Mouse (Mus musculus) stomach, postnatal 0 days (tissue): ENCODE measurements at regions not wholly inside any gene's neighbourhood (a gene's known extent, or its start where the extent isn't known, plus 50 kb on each side); places are given as distances from the start of the nearest gene placed in this dataset.
"Not testable (repeated sequence)": the region's sequence is repeated elsewhere in the genome, so short reads cannot be mapped to it uniquely, and the experiment has no call there.

ENCODE experiments used
- ATAC-seq: fragments of 200-750 bp; cut with Nextera tagmentation; 2 replicates; pipeline ENCODE4 v1.8.0; 2017; ENCODE audit not compliant: low FRiP score, low TSS enrichment
- DNase-seq: peaks from one replicate; pipeline ENCODE4 v3.0.0-alpha.2; 2016; ENCODE audit warnings: low spot score
- H3K27ac ChIP-seq: fragments of 300-500 bp; sonication (generic); replicated peaks from 2 replicates; pipeline ENCODE4 v1.5.1; 2014; ENCODE audit warnings: mild to moderate bottlenecking, control low read depth
- H3K27me3 ChIP-seq: fragments of 300-500 bp; sonication (generic); 2 replicates; pipeline ENCODE4 v1.6.1; 2014; ENCODE audit warnings: low read length; ENCODE audit not compliant: control insufficient read depth, insufficient read depth
- H3K36me3 ChIP-seq: fragments of 300-500 bp; sonication (generic); 2 replicates; pipeline ENCODE4 v1.6.1; 2014; ENCODE audit warnings: low read length, mixed read lengths; ENCODE audit not compliant: control insufficient read depth, insufficient read depth
- H3K4me1 ChIP-seq: fragments of 300-500 bp; sonication (generic); replicated peaks from 2 replicates; pipeline ENCODE4 v1.6.1; 2014; ENCODE audit warnings: antibody characterized with exemption; ENCODE audit not compliant: control insufficient read depth, insufficient read depth
- H3K4me2 ChIP-seq: fragments of 300-500 bp; sonication (generic); replicated peaks from 2 replicates; pipeline ENCODE4 v1.6.1; 2014; ENCODE audit warnings: low read depth, mild to moderate bottlenecking, control low read depth, moderate library complexity
- H3K4me3 ChIP-seq: fragments of 300-500 bp; sonication (generic); 2 replicates; pipeline ENCODE4 v1.5.1; 2014; ENCODE audit warnings: low read depth, low read length, control low read depth
- H3K9ac ChIP-seq: fragments of 300-500 bp; sonication (generic); 2 replicates; pipeline ENCODE4 v1.6.1; 2014; ENCODE audit warnings: mild to moderate bottlenecking, low read length, control low read depth, mixed read lengths
- H3K9me3 ChIP-seq: fragments of 300-500 bp; sonication (generic); 2 replicates; pipeline ENCODE4 v1.6.1; 2016; ENCODE audit warnings: low read length; ENCODE audit not compliant: control insufficient read depth
- CTCF ChIP-seq: IDR thresholded peaks from 2 replicates; pipeline ENCODE4 v1.5.1; 2016; ENCODE audit warnings: antibody characterized with exemption, low read depth, mild to moderate bottlenecking, moderate library complexity
- EP300 ChIP-seq: optimal IDR thresholded peaks from 2 replicates; pipeline ENCODE3; 2016; ENCODE audit warnings: antibody characterized with exemption
- WGBS: fragments of 180-500 bp; shearing (Covaris S2); extraction: QIAGEN DNeasy Blood & Tissue Kit; methylation state at CpG from one replicate; pipeline ENCODE4 v1.1.7; 2014; 5-methylcytosine and 5-hydroxymethylcytosine counted together

- Histone ChIP-seq H3K36me3 (no peaks in the 10 kb centered on the region), H3K4me1 (no peaks in the 10 kb centered on the region), H3K27ac (no peak overlapping the region), H3K4me3 (no peak overlapping the region), H3K4me2 (no peak overlapping the region), H3K27me3 (no peaks in the 10 kb centered on the region), H3K9me3 (no peaks in the 10 kb centered on the region), H3K9ac (no peak overlapping the region)
- no peak for DNase-seq
- ATAC-seq: no peak
- no peak for TF ChIP-seq EP300
- TF ChIP-seq CTCF: no peak
These were observed 811.6 kb upstream of the 4930444P10Rik start for GRCm38 (mm10) chr1:16904690-16905089.

DNA sequence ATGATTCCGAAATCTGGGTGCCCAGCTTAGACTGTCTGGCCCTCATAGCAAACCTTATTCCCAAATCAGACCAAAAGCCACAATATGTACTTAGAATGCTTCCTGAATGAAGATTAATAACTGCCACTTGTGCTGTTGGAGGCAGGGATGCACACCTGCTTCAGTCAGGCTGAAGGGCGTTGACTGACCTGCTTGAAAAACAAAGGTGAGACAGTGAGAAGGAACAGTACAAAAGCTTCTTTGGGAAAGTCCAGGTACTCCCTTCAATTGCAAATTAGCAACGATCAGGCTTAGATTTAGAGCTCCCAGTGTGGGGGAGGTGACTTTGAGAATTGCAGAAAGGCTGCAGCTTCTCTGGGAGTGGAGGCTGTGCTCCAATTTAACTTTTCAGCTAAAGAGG is 775.3 kb upstream of the 4930444P10Rik start:
- not testable (repeated sequence) for H3K4me2 ChIP-seq, H3K27ac ChIP-seq, H3K4me3 ChIP-seq, H3K36me3 ChIP-seq, H3K9me3 ChIP-seq, H3K9ac ChIP-seq, DNase-seq, H3K27me3 ChIP-seq, ATAC-seq, H3K4me1 ChIP-seq
- WGBS: 72% methylated on average over 3 of the region's 3 CpGs

DNA sequence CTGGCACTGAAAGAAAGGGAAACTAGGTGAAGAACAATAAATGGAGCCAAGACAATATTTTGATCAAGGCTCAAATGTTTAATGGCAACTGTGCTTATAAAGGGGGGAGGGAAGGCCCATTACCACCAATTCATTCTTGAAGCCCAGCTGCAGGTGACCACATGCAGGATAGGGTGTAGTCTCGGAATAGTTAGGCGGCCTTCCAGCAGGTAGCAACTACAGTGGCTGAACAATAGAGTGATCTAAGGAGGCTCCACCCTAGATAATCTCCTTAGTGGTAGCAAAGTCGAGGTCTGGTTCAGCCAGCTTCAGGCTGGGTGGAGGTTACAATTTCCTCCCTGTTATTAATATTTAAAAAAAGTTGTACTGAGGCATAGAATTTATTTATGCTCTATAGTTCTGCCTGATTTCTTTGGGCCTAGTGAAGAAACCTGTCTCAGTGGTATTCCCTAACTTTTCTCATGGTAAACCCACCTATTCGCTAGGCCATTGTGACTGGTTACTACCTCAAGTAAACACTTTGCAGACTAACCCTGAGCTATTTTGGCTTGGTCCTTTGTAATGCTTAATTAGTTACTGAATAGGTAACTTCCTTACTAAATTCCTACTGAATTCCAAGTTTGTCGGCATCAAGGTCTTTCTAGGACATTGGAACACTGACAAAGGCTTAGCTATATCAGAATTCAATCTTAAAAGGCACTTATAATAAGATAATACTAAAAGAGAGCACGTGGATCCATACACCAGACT is 774.1 kb upstream of the 4930444P10Rik start:
- ATAC-seq, H3K4me2 ChIP-seq, H3K27ac ChIP-seq, DNase-seq, H3K27me3 ChIP-seq, H3K36me3 ChIP-seq, H3K9ac ChIP-seq, H3K4me1 ChIP-seq, H3K9me3 ChIP-seq, H3K4me3 ChIP-seq: not testable (repeated sequence)
- 82% methylated on average over 6 of the region's 6 CpGs for WGBS

- Histone ChIP-seq H3K36me3 (no peaks in the 10 kb centered on the region), H3K4me2 (no peak overlapping the region), H3K9ac (no peak overlapping the region), H3K4me3 (no peak overlapping the region), H3K9me3 (no peaks in the 10 kb centered on the region), H3K4me1 (no peaks in the 10 kb centered on the region), H3K27ac (no peak overlapping the region), H3K27me3 (no peaks in the 10 kb centered on the region)
- DNase-seq (no peak), ATAC-seq (no peak)
- TF ChIP-seq CTCF (no peak), EP300 (no peak)
These were observed 744.0 kb upstream of the 4930444P10Rik start for GRCm38 (mm10) chr1:16837111-16837510.

- ATAC-seq, H3K36me3 ChIP-seq, H3K4me2 ChIP-seq, H3K27ac ChIP-seq, H3K4me1 ChIP-seq, H3K9me3 ChIP-seq, H3K4me3 ChIP-seq, H3K9ac ChIP-seq, H3K27me3 ChIP-seq, DNase-seq: not testable (repeated sequence)
- 53% methylated on average over 4 of the region's 4 CpGs for WGBS
These were observed 731.6 kb upstream of the 4930444P10Rik start for GRCm38 (mm10) chr1:16824709-16825108.

GRCm38 (mm10) chr1:16824057-16824456 is 730.9 kb upstream of the 4930444P10Rik start:
- WGBS: 64% methylated on average over 3 of the region's 3 CpGs
- no peak for ATAC-seq
- Histone ChIP-seq H3K9me3 (no peaks in the 10 kb centered on the region), H3K27ac (no peak overlapping the region), H3K9ac (no peak overlapping the region), H3K4me3 (no peak overlapping the region), H3K4me1 (no peaks in the 10 kb centered on the region), H3K27me3 (no peaks in the 10 kb centered on the region), H3K4me2 (no peak overlapping the region), H3K36me3 (no peaks in the 10 kb centered on the region)
- no peak for DNase-seq
- TF ChIP-seq EP300: no peak
- no peak for TF ChIP-seq CTCF
